In genomic region chr15:100058143-100058542, GRCm38 (mm10) we compare ENCODE assay signal across 20 mouse cellular contexts. TPM values are rescaled to one million over a fixed set of nuclear protein-coding genes. Genes with fewer than 3 reads are reported as not detected.
DNase-seq lines count a peak whose midpoint lies in the region; ATAC-seq and TF ChIP-seq lines count a peak whose summit lies in the region.
"Had no signal": no experiment of that assay in that cellular context is flagged by ENCODE, and none has a peak within 500 bp of the region (broad histone marks: within the 10 kb centered on the region; RNA-seq: fewer than 3 reads in every experiment).

No protein-coding gene starts in this region.

- peak; percentile 16 for DNase-seq in spleen, adult 12 weeks (ENCODE audit: low spot score)
- no peak for DNase-seq in spleen, postnatal 4 days (ENCODE audit: low spot score in 2 of 2)
- no peak for DNase-seq in liver, embryonic 11.5 days (ENCODE audit: low spot score)
- DNase-seq in right cerebral cortex, postnatal 14 days: no peak
- DNase-seq in kidney, adult 18-20 months: no peak
- DNase-seq: cerebellum, adult 11 months; cerebellum, postnatal 14 days; embryo, embryonic 11 days; kidney, adult 8-10 months; kidney, postnatal 4 days; lung, postnatal 10 days had no signal

- H3K9ac ChIP-seq in liver, embryonic 11.5 days (ENCODE audit: low read depth, low read length): no peak overlapping the region
- no peak overlapping the region for H3K9ac ChIP-seq in intestine, postnatal 0 days (ENCODE audit: low read depth, low read length)
- H3K9ac ChIP-seq: embryonic facial prominence, embryonic 15.5 days; forebrain, embryonic 15.5 days; hindbrain, embryonic 15.5 days; limb, embryonic 15.5 days had no signal

- ATAC-seq in activated CD4-positive, CD25-positive, alpha-beta regulatory T cell, adult 4 months: peak; percentile 37
- peak; percentile 90 for ATAC-seq in liver, embryonic 11.5 days (replicated peaks; ENCODE audit: low FRiP score)
- peak; percentile 92 for ATAC-seq in megakaryocyte-erythroid progenitor cell, adult 5-6 weeks (replicated peaks; ENCODE audit: low FRiP score, low TSS enrichment, poor library complexity, severe bottlenecking)
- ATAC-seq in intestine, postnatal 0 days: no peak
- ATAC-seq: forebrain, embryonic 15.5 days had no signal

- no peaks in the 10 kb centered on the region for H3K27me3 ChIP-seq in liver, embryonic 11.5 days (replicated peaks; ENCODE audit: control insufficient read depth, insufficient read depth, low read length)
- no peaks in the 10 kb centered on the region for H3K27me3 ChIP-seq in intestine, postnatal 0 days (replicated peaks; ENCODE audit: control insufficient read depth, insufficient read depth, low read length)
- H3K27me3 ChIP-seq: embryonic facial prominence, embryonic 15.5 days; forebrain, embryonic 15.5 days; hindbrain, embryonic 15.5 days; limb, embryonic 15.5 days had no signal

- no peak overlapping the region for H3K4me3 ChIP-seq in liver, embryonic 11.5 days (ENCODE audit: low read depth, low read length)
- H3K4me3 ChIP-seq in intestine, postnatal 0 days (ENCODE audit: low read depth, low read length): no peak overlapping the region
- H3K4me3 ChIP-seq: embryonic facial prominence, embryonic 15.5 days; forebrain, embryonic 15.5 days; hindbrain, embryonic 15.5 days; limb, embryonic 15.5 days had no signal

- WGBS in liver, embryonic 11.5 days: 50% methylated on average over 3 of the region's 3 CpGs
- WGBS in intestine, postnatal 0 days: 69% methylated on average over 3 of the region's 3 CpGs

- H3K27ac ChIP-seq in liver, embryonic 11.5 days (ENCODE audit: low read depth, low read length): no peak overlapping the region
- H3K27ac ChIP-seq in intestine, postnatal 0 days (ENCODE audit: low read depth, low read length): no peak overlapping the region
- H3K27ac ChIP-seq: embryonic facial prominence, embryonic 15.5 days; forebrain, embryonic 15.5 days; hindbrain, embryonic 15.5 days; limb, embryonic 15.5 days had no signal

- H3K9me3 ChIP-seq in liver, embryonic 11.5 days (ENCODE audit: control insufficient read depth, low read length): no peaks in the 10 kb centered on the region
- no peaks in the 10 kb centered on the region for H3K9me3 ChIP-seq in intestine, postnatal 0 days (ENCODE audit: control insufficient read depth)
- H3K9me3 ChIP-seq: embryonic facial prominence, embryonic 15.5 days; forebrain, embryonic 15.5 days; hindbrain, embryonic 15.5 days; limb, embryonic 15.5 days had no signal

- peak overlapping the region; percentile 10; the same call in 1 of the 2 replicates for H3K4me2 ChIP-seq in liver, embryonic 11.5 days
- H3K4me2 ChIP-seq in intestine, postnatal 0 days (replicated peaks; ENCODE audit: low read depth): no peak overlapping the region
- H3K4me2 ChIP-seq: embryonic facial prominence, embryonic 15.5 days; forebrain, embryonic 15.5 days; heart, embryonic 11.5 days; hindbrain, embryonic 15.5 days; limb, embryonic 15.5 days; midbrain, embryonic 11.5 days had no signal

- peaks cover 19% of the 10 kb centered on the region for H3K4me1 ChIP-seq in liver, embryonic 11.5 days (replicated peaks; ENCODE audit: control insufficient read depth, insufficient read depth, low read length)
- H3K4me1 ChIP-seq in intestine, postnatal 0 days (replicated peaks; ENCODE audit: control insufficient read depth, insufficient read depth, low read length): no peaks in the 10 kb centered on the region
- H3K4me1 ChIP-seq: embryonic facial prominence, embryonic 15.5 days; limb, embryonic 15.5 days had no signal

- H3K36me3 ChIP-seq in liver, embryonic 11.5 days (ENCODE audit: control insufficient read depth, insufficient read depth, low read length): no peaks in the 10 kb centered on the region
- 0 out of 2 replicates have a peak, but pooled peaks cover 3% of the 10 kb centered on the region for H3K36me3 ChIP-seq in intestine, postnatal 0 days (ENCODE audit: control insufficient read depth, insufficient read depth)
- H3K36me3 ChIP-seq: embryonic facial prominence, embryonic 15.5 days; hindbrain, embryonic 15.5 days; limb, embryonic 15.5 days had no signal

- no peak for TF ChIP-seq CTCF in intestine, postnatal 0 days (IDR thresholded peaks at IDR 0.05; ENCODE audit: low read depth)

RNA-seq across cellular contexts. Expression of gene Dip2b, which starts 19.7 kb away (rescaled TPM):
- polyA plus RNA-seq in activated CD4-positive, CD25-positive, alpha-beta regulatory T cell, adult 4 months (2017; shearing (Covaris generic)): 10 to 100 TPM; 16.8 to 18.2 TPM
- polyA plus RNA-seq in liver, embryonic 11.5 days (2014; fragmentation: Nextera tagmentation; extraction: Ambion mirVana): 10.0 and 10.4 TPM in 2 replicates
- 10.6 and 14.5 TPM in 2 replicates for total RNA-seq in megakaryocyte-erythroid progenitor cell, adult 5-6 weeks (2014; fragmentation: Nextera tagmentation)
- total RNA-seq in megakaryocyte-erythroid progenitor cell, adult 5-6 weeks (2017): 6.1 and 14.0 TPM in 2 replicates
- 4.9 and 5.0 TPM in 2 replicates for polyA plus RNA-seq in intestine, postnatal 0 days (2015; fragmentation: Nextera tagmentation; extraction: Ambion mirVana)
